Mouse (Mus musculus) heart, embryonic 10.5 days (tissue): ENCODE measurements around the gene C87436. TPM values are rescaled to one million over a fixed set of nuclear protein-coding genes. Genes with fewer than 3 reads are reported as not detected.

Experiments
- DNase-seq: peaks from one replicate; pipeline ENCODE4 v3.0.0-alpha.2; 2017; ENCODE audit warnings: low spot score
- H3K27ac ChIP-seq: fragments of 300-500 bp; sonication (generic); 2 replicates; pipeline ENCODE4 v1.5.1; 2016; ENCODE audit warnings: mild to moderate bottlenecking
- H3K27me3 ChIP-seq: fragments of 300-500 bp; sonication (generic); 2 replicates; pipeline ENCODE4 v1.6.1; 2016; ENCODE audit warnings: mild to moderate bottlenecking; ENCODE audit not compliant: poor library complexity, insufficient read depth, severe bottlenecking
- H3K36me3 ChIP-seq: fragments of 300-500 bp; sonication (generic); 2 replicates; pipeline ENCODE4 v1.6.1; 2016; ENCODE audit warnings: mild to moderate bottlenecking, moderate library complexity
- H3K4me1 ChIP-seq: fragments of 300-500 bp; sonication (generic); 2 replicates; pipeline ENCODE4 v1.6.1; 2016; ENCODE audit warnings: mild to moderate bottlenecking
- H3K4me3 ChIP-seq: fragments of 300-500 bp; sonication (generic); 2 replicates; pipeline ENCODE4 v1.5.1; 2016; ENCODE audit warnings: mild to moderate bottlenecking, moderate library complexity
- H3K9me3 ChIP-seq: fragments of 300-500 bp; sonication (generic); 2 replicates; pipeline ENCODE4 v1.6.1; 2016; ENCODE audit warnings: mild to moderate bottlenecking, moderate library complexity
- WGBS: fragments of 180-500 bp; shearing (Covaris S2); methylation state at CpG from one replicate; pipeline ENCODE4 v1.1.7; 2016; 5-methylcytosine and 5-hydroxymethylcytosine counted together
- polyA plus RNA-seq: library from polyadenylated mRNA; unstranded; fragments of >200 nt; fragmentation: Nextera tagmentation; extraction: Ambion mirVana; gene quantifications from 2 replicates; pipeline ENCODE4 v1.2.1, GENCODE M21; 2016

Gene C87436
- polyA plus RNA-seq, 1 experiment from 2014 or later: 18.0 TPM

DNA sequence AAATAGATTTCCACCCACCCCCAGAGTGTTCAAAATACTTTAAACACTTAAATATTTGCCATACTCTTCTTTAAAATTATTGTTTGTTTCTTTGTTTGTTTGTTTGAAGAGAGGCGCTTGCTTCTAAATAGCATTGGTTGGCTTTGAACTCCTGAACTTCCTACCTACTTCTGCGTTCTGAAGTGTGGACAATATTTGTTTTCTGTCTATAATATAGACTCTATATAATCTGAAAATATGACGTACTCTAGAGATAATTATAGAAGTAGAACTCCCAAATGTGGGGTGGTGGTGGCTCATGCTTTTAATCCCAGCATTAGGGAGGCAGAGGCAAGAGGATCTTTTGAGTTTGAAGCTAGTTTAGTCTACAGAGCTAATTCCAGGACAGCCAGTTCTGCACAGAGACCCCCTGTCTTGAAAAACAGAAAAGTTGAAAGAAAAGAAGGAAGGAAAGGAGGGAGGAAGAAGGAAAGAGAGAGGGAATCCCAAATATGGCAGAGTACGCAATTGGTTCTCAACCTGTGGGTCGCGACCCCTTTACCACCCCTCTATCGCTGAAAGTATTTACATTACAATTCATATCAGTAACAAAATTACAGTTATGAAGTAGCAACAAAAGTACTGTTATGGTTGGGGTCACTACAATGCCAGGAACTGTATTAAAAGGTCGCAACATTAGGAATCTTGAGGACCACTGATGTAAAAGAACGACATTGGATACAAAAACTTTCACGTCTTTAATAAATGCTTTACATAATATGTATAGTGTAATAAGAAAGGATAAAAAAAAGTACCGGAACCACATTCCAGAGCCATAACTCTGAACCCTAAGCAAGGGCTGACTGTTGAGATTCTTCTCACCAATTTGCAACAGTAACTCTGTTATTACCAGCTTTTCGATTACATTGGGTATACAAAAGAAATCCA lies 35.2 kb upstream of the C87436 start:
- no peak overlapping the region for H3K27ac ChIP-seq
- peaks cover 12% of the 10 kb centered on the region for H3K36me3 ChIP-seq
- WGBS: 39% methylated on average over 12 of the region's 12 CpGs
- peaks cover 7% of the 10 kb centered on the region for H3K4me1 ChIP-seq
- DNase-seq: peak; percentile 64
- no peaks in the 10 kb centered on the region for H3K9me3 ChIP-seq
- H3K27me3 ChIP-seq: no peaks in the 10 kb centered on the region
- H3K4me3 ChIP-seq: peak overlapping the region; percentile 95

DNA sequence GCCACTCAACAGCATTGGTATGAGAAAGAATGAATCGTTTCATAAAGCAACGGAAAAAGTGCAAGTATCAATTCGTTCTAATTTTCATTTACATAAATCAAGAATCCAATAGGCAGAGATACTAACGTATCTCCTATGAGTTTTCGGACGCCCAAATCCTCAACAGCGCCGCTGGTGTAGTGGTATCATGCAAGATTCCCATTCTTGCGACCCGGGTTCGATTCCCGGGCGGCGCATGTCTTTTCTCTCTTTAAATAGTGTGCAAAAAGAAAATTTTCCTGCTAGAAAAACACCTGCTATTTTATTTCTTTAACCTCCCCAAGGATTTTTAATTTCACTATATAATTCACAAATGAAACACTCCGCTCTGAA lies 34.5 kb upstream of the C87436 start:
- Histone ChIP-seq H3K27me3 (no peaks in the 10 kb centered on the region), H3K27ac (peak overlapping the region; percentile 100), H3K9me3 (no peaks in the 10 kb centered on the region), H3K4me3 (peak overlapping the region; percentile 95), H3K4me1 (peaks cover 7% of the 10 kb centered on the region; the same call in 1 of the 2 replicates), H3K36me3 (peaks cover 13% of the 10 kb centered on the region)
- under 1% methylated on average over 15 of the region's 15 CpGs for WGBS
- DNase-seq: peak; percentile 89

- H3K27ac ChIP-seq: peak within 1 kb of the TSS; percentile 100
- peak; percentile 99 for DNase-seq
- H3K4me1 ChIP-seq: peaks cover 7% of the 10 kb centered on the region; the same call in 1 of the 2 replicates
- peak within 1 kb of the TSS; percentile 95 for H3K4me3 ChIP-seq
- peaks cover 16% of the 10 kb centered on the region for H3K36me3 ChIP-seq
- no peaks in the 10 kb centered on the region for H3K9me3 ChIP-seq
- under 1% methylated on average over 62 of the region's 62 CpGs for WGBS
- H3K27me3 ChIP-seq: no peaks in the 10 kb centered on the region
These were observed 33.9 kb upstream of the C87436 start, which contains the start of gene Tia1 for GRCm38 (mm10) chr6:86404100-86404861. TSS of gene Tia1 (plus strand) at chr6:86404219.

GRCm38 (mm10) chr6:86404996-86405395 lies 33.2 kb upstream of the C87436 start:
- Histone ChIP-seq H3K27ac (peak overlapping the region; percentile 100), H3K36me3 (peaks cover 16% of the 10 kb centered on the region), H3K27me3 (no peaks in the 10 kb centered on the region), H3K4me1 (peaks cover 7% of the 10 kb centered on the region; the same call in 1 of the 2 replicates), H3K9me3 (no peaks in the 10 kb centered on the region), H3K4me3 (peak overlapping the region; percentile 95)
- DNase-seq: no peak
- WGBS: 2% methylated on average over 11 of the region's 11 CpGs

- Histone ChIP-seq H3K9me3 (no peaks in the 10 kb centered on the region), H3K27me3 (no peaks in the 10 kb centered on the region), H3K36me3 (peaks cover 16% of the 10 kb centered on the region), H3K4me3 (peak overlapping the region; percentile 95), H3K27ac (no peak overlapping the region), H3K4me1 (no peaks in the 10 kb centered on the region; the same call in 1 of the 2 replicates)
- DNase-seq: no peak
These were observed 31.9 kb upstream of the C87436 start for GRCm38 (mm10) chr6:86406306-86406705.

GRCm38 (mm10) chr6:86418711-86419110 lies 19.5 kb upstream of the C87436 start:
- DNase-seq: no peak
- peaks cover 84% of the 10 kb centered on the region for H3K36me3 ChIP-seq
- H3K9me3 ChIP-seq: no peaks in the 10 kb centered on the region
- WGBS: 91% methylated on average over 6 of the region's 6 CpGs
- H3K27ac ChIP-seq: no peak overlapping the region
- no peaks in the 10 kb centered on the region for H3K4me1 ChIP-seq
- H3K27me3 ChIP-seq: no peaks in the 10 kb centered on the region
- no peak overlapping the region for H3K4me3 ChIP-seq

- H3K36me3 ChIP-seq: peaks cover 82% of the 10 kb centered on the region
- no peaks in the 10 kb centered on the region for H3K4me1 ChIP-seq
- H3K4me3 ChIP-seq: no peak overlapping the region
- 91% methylated on average over 3 of the region's 3 CpGs for WGBS
- no peak for DNase-seq
- no peak overlapping the region for H3K27ac ChIP-seq
- H3K9me3 ChIP-seq: no peaks in the 10 kb centered on the region
- no peaks in the 10 kb centered on the region for H3K27me3 ChIP-seq
These were observed 18.9 kb upstream of the C87436 start for GRCm38 (mm10) chr6:86419239-86419638.

GRCm38 (mm10) chr6:86420491-86420890 lies 17.7 kb upstream of the C87436 start:
- DNase-seq: no peak
- Histone ChIP-seq H3K4me1 (no peaks in the 10 kb centered on the region), H3K4me3 (no peak overlapping the region), H3K27ac (no peak overlapping the region), H3K9me3 (no peaks in the 10 kb centered on the region), H3K36me3 (peaks cover 88% of the 10 kb centered on the region), H3K27me3 (no peaks in the 10 kb centered on the region)
- WGBS: 77% methylated on average over 6 of the region's 6 CpGs

GRCm38 (mm10) chr6:86426358-86426757 lies 11.8 kb upstream of the C87436 start, which contains the start of gene Gm44790:
TSS of gene Gm44790 (plus strand) at chr6:86426658.
- Histone ChIP-seq H3K36me3 (peaks cover 86% of the 10 kb centered on the region), H3K27ac (no peak within 1 kb of the TSS), H3K9me3 (no peaks in the 10 kb centered on the region), H3K4me3 (no peak within 1 kb of the TSS), H3K4me1 (no peaks in the 10 kb centered on the region), H3K27me3 (no peaks in the 10 kb centered on the region)
- WGBS: 96% methylated on average over 1 of the region's 1 CpGs
- no peak for DNase-seq

DNA sequence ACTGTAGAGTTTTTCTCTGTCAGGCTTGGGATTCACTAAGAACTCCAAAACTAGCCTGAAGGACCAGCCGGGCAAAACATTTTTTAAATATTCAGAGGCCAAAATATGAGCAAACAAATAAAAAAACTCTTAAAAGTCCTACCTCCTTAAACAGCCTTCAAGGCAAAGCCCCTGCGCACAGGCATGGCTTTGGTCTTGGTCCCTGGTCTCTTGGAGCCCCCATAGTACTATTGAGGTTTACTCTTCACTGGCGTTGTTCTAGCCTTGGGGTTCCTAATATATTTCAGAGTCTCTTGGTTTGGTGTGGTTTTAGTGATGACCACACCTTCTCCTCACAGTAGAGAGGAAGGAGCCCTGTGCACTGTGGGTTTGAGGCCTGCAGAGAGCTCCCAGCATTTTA lies 6.6 kb upstream of the C87436 start:
- H3K36me3 ChIP-seq: peaks cover 90% of the 10 kb centered on the region

DNA sequence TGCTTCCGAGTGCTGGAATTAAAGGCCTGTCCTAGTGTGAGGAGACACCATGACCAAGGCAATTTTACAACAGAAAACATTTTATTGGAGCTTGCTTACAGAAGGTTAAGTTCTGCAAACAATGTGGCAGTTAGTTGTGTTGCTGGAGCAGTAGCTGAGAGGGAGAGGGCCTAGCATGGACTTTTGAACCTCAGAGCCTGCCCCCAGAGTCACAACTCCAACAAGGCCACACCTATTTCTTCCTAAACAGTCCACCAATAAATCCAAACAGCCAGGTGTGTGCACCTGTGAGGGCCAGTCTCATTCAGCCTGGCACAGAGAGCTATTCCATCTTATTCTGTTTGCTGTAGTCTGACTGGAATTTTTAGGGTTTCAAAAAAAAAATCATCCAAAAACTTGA lies 4.5 kb upstream of the C87436 start:
- Histone ChIP-seq H3K36me3 (peaks cover 68% of the 10 kb centered on the region), H3K9me3 (no peaks in the 10 kb centered on the region), H3K27ac (no peak overlapping the region), H3K4me3 (no peak overlapping the region), H3K27me3 (no peaks in the 10 kb centered on the region), H3K4me1 (no peaks in the 10 kb centered on the region)
- 89% methylated on average over 1 of the region's 1 CpGs for WGBS
- no peak for DNase-seq

More for the DNA sequence above, 6.6 kb upstream of the C87436 start:
- no peaks in the 10 kb centered on the region for H3K27me3 ChIP-seq
- no peaks in the 10 kb centered on the region for H3K4me1 ChIP-seq
- no peak for DNase-seq
- H3K27ac ChIP-seq: no peak overlapping the region
- H3K9me3 ChIP-seq: no peaks in the 10 kb centered on the region
- 96% methylated on average over 3 of the region's 3 CpGs for WGBS
- H3K4me3 ChIP-seq: no peak overlapping the region

DNA sequence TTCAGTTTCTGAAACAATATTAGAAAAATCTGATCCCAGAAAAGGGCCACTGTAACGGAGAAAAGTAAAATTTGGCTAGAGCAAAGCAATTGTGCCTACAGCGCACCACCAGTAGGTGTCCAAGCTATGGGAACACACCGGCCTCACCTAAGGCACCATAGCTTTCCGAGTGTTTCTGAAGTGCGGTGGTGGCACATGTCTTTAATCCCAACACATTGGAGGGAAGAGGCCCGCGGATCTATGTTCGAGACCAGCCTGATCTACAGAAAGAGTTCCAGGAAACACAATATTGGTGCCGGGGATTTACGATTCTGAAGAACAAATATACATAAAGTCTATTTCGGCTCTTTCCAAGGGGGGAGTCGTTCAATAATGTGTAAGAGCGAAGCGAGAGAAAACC lies 463 bp upstream of the C87436 start:
- Histone ChIP-seq H3K27me3 (no peaks in the 10 kb centered on the region), H3K4me1 (peaks cover 9% of the 10 kb centered on the region; the same call in 1 of the 2 replicates), H3K36me3 (peaks cover 36% of the 10 kb centered on the region), H3K27ac (peak overlapping the region; percentile 99), H3K4me3 (peak overlapping the region; percentile 90), H3K9me3 (no peaks in the 10 kb centered on the region)
- 4% methylated on average over 14 of the region's 14 CpGs for WGBS
- DNase-seq: peak; percentile 83

DNA sequence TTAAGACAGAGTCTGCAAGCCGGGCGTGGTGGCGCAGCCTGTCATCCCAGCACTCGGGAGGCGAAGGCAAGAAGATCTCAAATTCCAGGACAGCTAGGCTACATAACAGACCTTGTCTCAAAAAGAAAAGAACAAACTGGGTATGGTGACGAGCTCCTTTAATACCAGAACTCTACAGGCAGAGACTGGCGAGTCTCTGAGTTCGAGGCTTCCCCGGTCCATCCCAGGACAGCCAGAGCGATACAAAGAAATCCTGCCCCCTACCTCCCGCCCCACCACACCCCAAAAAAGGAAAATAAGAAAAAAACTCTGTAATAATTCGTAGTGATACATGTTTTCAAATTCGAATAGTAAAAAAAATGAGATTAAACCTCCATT lies 934 bp downstream of the C87436 start:
- H3K36me3 ChIP-seq: peaks cover 30% of the 10 kb centered on the region
- H3K9me3 ChIP-seq: no peaks in the 10 kb centered on the region
- DNase-seq: peak; percentile 71
- peaks cover 9% of the 10 kb centered on the region; the same call in 1 of the 2 replicates for H3K4me1 ChIP-seq
- H3K27ac ChIP-seq: peak overlapping the region; percentile 99
- no peaks in the 10 kb centered on the region for H3K27me3 ChIP-seq
- H3K4me3 ChIP-seq: peak overlapping the region; percentile 90
- 4% methylated on average over 13 of the region's 13 CpGs for WGBS
